Mouse (Mus musculus) thymus, postnatal 0 days (tissue): ENCODE results near the gene Zfp574. TPM values are rescaled to one million over a fixed set of nuclear protein-coding genes. Genes with fewer than 3 reads are reported as not detected.

Experiments used
- DNase-seq: peaks from one replicate; pipeline ENCODE4 v3.0.0-alpha.2; 2015; ENCODE audit warnings: low spot score
- microRNA-seq: library from miRNA; unstranded; fragments of <30 nt; microRNA quantifications from one replicate; pipeline ENCODE4, GENCODE M21; 2016; ENCODE audit warnings: borderline number of aligned reads
- polyA plus RNA-seq: library from polyadenylated mRNA; unstranded; fragments of >200 nt; fragmentation: Nextera tagmentation; extraction: Ambion mirVana; gene quantifications from 2 replicates; pipeline ENCODE4 v1.2.1, GENCODE M21; 2015

The Zfp574 gene
- polyA plus RNA-seq, 1 experiment from 2014 or later: 18.1 TPM

DNA sequence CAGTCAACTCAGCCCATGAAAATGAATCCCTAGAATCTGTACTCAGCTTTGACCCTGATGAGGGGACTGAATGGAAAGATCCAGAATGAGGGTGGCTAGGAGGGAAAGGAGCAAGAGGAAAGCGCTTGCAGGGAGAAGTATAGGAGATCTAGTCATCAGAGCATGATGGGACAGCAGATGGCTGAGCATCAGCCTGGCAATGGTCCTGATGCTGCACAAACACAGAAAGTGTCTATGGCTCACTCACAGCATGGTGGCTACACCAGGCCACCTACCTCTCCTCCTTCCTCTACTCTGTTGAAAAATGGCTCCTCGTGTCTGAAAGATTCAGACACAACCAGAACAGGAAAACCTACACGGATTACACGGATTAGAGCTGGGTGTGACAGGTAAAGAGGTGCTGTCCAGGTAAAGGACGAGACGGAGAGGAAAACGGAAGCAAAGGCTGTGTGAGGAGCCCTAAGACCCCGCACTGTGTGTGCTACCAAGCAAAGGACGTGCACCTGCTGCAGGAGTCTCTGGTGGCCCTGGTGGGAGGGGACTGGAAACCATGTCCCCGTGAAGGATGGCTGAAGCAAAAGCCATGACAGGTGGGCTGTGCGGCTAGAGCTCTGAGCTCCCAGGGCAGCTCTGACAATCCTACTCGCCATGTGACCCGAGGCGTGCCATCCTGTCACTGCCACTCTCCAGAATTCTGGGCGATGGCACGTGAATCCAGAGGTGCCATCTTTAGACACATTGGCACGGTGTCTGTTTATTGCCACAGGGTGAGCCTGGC is 40.0 kb downstream of the Zfp574 start:
- no peak for DNase-seq

DNA sequence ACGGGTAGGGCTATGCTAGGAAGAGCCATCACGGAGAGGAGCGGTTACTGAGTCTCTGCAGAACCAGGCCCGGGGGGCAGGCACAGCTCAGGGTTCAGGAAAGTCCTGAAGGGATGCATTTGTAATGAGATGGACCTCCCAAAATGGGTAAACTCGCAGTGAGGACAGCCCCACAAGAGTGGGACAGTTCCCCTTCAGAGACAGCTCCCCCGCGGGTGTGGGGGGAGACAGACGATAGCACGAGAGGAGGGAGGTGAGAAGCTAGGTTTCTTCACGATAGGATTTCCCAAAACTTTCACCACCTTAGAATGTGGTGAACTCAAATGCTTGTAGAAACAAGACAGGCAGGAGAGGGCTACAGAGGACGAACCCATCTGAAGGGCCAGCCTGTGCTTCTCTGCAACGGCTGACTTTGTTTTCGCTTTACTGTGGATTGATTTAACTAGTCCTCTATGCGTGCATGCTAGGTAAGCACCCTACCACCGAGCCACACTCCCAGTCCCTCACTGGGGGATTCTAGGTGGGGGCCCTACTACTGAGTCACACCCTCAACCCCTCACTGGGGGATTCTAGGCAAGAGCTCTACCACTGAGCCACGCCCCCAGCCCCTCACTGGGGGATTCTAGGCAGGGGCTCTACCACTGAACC is 40.7 kb downstream of the Zfp574 start:
- no peak for DNase-seq

DNA sequence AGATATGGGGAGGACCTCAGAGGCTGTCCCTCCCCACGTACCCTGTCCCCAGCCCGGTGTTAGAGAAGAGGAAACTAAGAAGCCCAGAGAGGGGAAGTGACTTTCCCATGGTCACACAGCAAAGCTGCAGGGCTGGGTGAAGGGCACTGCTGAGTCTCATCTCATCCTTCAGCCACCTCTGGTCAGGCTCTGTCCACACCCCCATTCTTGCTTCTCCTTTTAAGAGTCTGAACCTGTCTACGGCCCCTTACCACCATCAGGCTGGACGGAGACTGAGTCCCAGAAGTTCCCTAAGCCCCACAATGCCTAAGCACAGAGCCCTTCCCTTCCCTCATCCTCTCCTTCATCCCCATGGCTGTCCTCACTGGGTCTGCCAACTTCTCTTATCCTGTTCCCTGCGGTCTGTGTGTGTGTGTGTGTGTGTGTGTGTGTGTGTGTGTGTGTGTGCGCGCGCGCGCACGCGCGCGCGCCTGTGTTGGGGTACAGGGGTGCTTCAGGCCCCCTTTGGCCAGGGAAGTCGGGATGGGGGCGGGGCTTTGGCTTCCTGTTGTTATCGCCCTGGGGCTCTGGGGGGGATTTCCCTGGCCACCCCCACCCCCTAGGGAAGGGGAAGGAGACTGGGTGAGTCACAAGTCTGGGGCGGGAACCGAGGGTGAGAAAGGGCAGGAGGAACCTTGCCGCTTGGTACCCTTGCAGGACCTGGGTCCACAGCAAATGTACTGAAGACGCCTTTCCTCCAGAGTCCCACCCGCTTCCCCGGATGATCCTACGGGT is 47.9 kb downstream of the Zfp574 start:
- no peak for DNase-seq

DNA sequence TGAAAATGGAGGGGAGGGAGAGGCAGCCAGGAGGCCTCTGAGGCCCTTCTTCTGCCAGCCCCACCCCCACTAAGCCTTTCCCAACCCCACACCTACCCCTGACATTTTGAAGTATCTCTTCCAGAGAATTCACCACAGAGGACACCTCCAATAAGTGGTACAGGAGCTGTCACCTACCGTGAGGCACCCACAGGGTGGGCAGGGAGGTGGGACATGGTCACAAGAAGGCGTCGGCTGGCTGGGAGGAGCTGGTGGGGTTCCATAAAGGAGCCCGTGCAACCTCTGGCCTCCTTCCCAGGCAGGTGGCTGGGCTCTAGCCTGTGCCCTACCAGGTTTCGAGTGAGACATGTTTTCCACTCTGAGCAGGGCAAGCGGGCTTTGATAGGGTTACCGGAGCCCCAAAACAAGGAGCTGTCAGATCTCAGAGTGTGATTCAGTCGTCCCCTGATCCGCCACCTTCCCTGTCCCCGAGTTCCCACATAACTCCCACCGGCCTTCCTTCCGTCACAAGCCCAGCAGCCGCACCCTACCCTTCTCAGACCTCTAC is 48.9 kb downstream of the Zfp574 start:
- DNase-seq: no peak

DNA sequence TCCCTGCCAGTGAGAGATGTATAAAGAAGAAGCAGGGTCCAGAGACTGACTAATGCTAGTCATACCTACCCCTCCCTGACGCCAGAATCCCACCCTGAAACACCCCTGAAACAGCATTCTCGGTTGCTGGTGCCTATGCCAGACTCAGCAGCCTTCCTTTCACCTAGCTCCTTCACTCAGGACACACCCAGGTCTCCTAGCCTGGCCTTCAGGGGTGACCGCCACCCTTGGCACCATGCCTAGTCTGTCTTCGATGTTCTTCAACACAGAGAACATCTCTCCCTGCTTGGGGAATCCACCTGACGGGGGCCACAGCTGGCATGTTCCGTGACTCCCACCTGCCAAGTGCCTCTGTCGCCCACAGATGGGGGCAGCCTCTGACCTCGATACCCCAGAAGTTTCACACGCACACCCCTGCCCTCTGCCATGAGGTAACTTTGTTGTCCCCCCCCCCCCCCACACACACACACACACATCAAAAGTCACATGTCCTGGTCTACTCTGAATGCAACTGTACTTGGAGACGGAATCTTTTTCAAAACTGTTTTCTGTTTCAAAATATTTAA is 53.4 kb downstream of the Zfp574 start:
- no peak for DNase-seq

DNA sequence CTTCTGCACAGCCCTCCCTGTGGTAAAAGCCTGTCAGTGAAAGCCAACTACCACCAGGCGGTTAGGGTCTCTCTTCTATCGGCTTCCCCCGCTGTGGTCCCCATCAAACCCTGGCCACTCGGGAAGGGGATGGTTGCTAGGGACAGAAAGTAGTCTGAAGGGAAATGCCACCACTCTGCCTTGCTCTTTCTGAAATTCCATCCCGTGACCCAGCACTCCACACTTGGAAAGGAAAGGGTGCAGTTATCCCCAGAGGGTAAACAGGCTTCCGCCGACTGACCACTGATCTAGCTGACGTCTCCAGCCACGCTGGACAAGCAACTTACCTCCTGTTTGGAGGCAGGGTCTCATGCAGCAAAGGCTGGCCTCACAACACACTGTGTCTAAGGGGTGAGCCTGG is 55.6 kb downstream of the Zfp574 start:
- no peak for DNase-seq

DNA sequence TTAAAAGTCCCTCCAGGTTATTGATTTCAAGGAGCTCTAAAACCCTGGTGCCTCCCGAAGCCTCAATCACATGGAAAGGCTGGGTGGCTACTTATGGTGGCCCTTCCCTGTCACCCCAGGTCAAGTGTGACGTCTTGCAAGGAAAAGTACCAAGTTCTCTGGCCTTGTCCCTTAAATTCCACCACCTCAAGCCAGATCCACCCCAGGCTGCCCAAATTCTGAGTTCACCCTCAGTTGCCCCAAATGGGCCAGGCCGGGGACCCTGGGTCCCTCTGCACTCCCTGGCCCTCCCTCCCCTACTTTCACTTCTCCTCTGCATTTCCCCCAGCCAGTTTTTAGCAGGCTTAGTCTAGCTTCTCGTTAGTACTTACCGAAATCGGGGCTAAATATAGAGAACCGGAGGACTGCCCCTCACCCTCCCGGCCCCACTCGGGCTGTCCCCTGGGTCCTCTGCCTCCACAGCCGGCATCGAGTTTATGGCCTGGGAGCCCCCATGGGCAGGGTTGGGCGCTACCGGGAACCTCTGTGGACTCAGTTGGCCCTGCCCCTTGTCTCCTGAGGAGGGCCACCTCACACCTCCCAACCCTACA is 57.1 kb downstream of the Zfp574 start:
- DNase-seq: no peak

DNA sequence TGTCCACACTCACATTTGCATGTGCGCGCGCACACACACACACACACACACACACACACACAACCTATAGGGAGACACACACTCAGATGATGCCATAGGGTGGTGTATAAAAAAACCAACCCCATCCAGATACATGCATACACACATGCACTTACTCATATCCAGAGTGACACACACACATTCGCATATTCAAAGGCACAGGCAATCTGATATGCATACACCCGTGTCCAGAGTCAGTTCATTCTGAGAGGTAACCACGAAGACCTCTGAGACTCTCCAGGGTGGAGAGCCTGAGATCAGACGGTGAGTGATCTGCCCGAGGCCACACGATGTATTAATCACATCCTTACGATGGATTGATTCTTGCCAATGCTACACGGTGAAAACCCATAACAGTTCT is 58.2 kb downstream of the Zfp574 start:
- no peak for DNase-seq

DNA sequence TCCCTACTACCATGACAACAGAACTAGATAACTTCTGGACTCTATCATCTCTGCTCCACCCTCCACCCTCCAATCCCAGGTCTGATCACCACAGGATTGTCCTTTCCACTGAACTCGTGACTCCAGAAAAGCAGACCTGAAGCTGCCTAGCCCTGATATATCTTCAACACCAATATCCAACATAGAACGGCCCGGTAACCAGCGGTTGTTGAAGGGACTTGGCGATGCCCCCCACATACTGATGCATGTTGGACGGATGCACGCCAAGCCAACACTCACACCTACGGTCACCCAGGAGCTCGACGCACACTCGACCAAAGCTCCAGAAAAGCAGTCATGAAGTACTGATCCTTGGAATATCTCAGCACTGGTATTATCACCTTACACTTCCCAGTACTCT is 58.9 kb downstream of the Zfp574 start:
- DNase-seq: no peak

DNA sequence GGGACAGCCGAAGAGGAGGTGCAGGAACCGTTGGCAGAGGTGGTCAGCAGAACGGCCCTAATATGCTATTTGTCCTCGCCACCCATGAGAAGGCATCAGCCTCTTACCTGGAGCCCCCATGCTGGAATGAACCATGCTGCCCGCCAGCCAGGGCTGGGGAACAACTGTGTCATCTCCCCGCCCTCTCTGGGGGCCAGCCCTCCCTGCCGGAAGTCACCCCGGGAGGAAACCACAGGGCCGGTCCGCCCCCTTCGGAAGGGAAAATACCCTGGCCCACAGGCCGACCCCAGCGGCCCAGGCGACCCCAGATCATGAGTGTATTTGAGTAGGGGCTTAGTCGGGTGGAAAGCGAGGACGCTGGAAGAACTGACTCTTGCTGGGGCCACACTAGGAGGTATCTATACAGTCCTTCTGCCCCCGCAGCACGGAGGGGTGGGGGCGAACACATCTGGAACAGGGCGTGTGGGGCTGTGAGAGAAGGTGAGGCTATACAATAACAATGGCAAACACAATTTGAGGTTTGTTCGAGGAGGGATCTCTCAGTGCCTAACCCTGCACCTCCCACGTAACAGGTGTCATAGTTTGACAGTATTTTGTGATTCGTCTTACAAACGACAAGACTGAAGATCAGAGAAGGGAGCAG is 60.1 kb downstream of the Zfp574 start:
- DNase-seq: peak; percentile 77

Small RNA genes within 50 kb of the gene (microRNA-seq; reads per million reads assigned to microRNA genes)
- gene Mir6537: not detected

Other genes with a start within 250 kb of the Zfp574 start
- gene Gm9844, start 210.4 kb upstream of the Zfp574 start, polyA plus RNA-seq: 12.1 and 19.0 TPM in 2 replicates
- gene Lypd4, start 202.6 kb upstream of the Zfp574 start, polyA plus RNA-seq: not detected in 2 replicates
- gene Dmrtc2, start 202.5 kb upstream of the Zfp574 start, polyA plus RNA-seq: 0.08 and 0.10 TPM in 2 replicates
- 2,922 and 3,108 TPM in 2 replicates for gene Rps19, start 188.2 kb upstream of the Zfp574 start, polyA plus RNA-seq
- gene Cd79a, start 175.2 kb upstream of the Zfp574 start, polyA plus RNA-seq: 1.1 and 1.5 TPM in 2 replicates
- gene Arhgef1, start 169.7 kb upstream of the Zfp574 start, polyA plus RNA-seq: 244 and 341 TPM in 2 replicates
- gene Gm4881, start 128.1 kb upstream of the Zfp574 start, polyA plus RNA-seq: not detected in 2 replicates
- 220 and 236 TPM in 2 replicates for gene Rabac1, start 99.8 kb upstream of the Zfp574 start, polyA plus RNA-seq
- 1.7 TPM in 2 replicates for gene Atp1a3, start 66.6 kb upstream of the Zfp574 start, polyA plus RNA-seq
- 0.80 and 1.2 TPM in 2 replicates for gene Grik5, start 221 bp upstream of the Zfp574 start, polyA plus RNA-seq
- 1.5 and 1.9 TPM in 2 replicates for gene Pou2f2, start 107.2 kb downstream of the Zfp574 start, polyA plus RNA-seq
- 28.4 and 32.8 TPM in 2 replicates for gene Dedd2, start 148.0 kb downstream of the Zfp574 start, polyA plus RNA-seq
- 2.7 and 3.1 TPM in 2 replicates for gene Zfp526, start 148.9 kb downstream of the Zfp574 start, polyA plus RNA-seq
- gene Gsk3a, start 165.3 kb downstream of the Zfp574 start, polyA plus RNA-seq: 16.7 and 17.5 TPM in 2 replicates
- 4.5 and 6.4 TPM in 2 replicates for gene Erf, start 178.2 kb downstream of the Zfp574 start, polyA plus RNA-seq
- gene Cic, start 195.1 kb downstream of the Zfp574 start, polyA plus RNA-seq: 28.4 and 37.2 TPM in 2 replicates
- 142 TPM in 2 replicates for gene Pafah1b3, start 225.4 kb downstream of the Zfp574 start, polyA plus RNA-seq
- 0.22 and 0.23 TPM in 2 replicates for gene Prr19, start 228.8 kb downstream of the Zfp574 start, polyA plus RNA-seq
- gene Tmem145, start 233.5 kb downstream of the Zfp574 start, polyA plus RNA-seq: not detected in 2 replicates
- 1.9 and 2.0 TPM in 2 replicates for gene Megf8, start 244.6 kb downstream of the Zfp574 start, polyA plus RNA-seq